Mouse (Mus musculus) CH12.LX (cell line): ENCODE measurements around the gene Selp. TPM values are rescaled to one million over a fixed set of nuclear protein-coding genes. Genes with fewer than 3 reads are reported as not detected.

ENCODE experiments used
- DNase-seq: peaks from one replicate; pipeline ENCODE4 v3.0.0-alpha.2; 2013; ENCODE audit errors: extremely low read depth
- H3K27ac ChIP-seq: 2 replicates; pipeline ENCODE4 v1.5.1; 2012; ENCODE audit warnings: low read depth, mild to moderate bottlenecking, control low read depth, moderate library complexity; ENCODE audit not compliant: insufficient read depth
- H3K27me3 ChIP-seq: replicated peaks from 2 replicates; pipeline ENCODE3; 2012; ENCODE audit warnings: inconsistent platforms
- H3K36me3 ChIP-seq, 2 experiments: replicated peaks in 1 of 2; 2 replicates each; pipeline versions ENCODE3 to v1.6.1; 2012; ENCODE audit warnings: inconsistent platforms in 1 of 2, low read length in 1 of 2, mild to moderate bottlenecking in 1 of 2, mixed read lengths in 1 of 2, moderate library complexity in 1 of 2; ENCODE audit not compliant: control insufficient read depth in 1 of 2, insufficient read depth in 1 of 2
- H3K4me1 ChIP-seq, 2 experiments: 2 replicates each; pipeline ENCODE4 v1.6.1; 2012; ENCODE audit warnings: inconsistent platforms in 1 of 2, moderate library complexity in 1 of 2; ENCODE audit not compliant: insufficient read depth in 2 of 2, control insufficient read depth in 1 of 2
- H3K4me2 ChIP-seq: 2 replicates; pipeline ENCODE4 v1.6.1; 2012; ENCODE audit warnings: low read depth, mild to moderate bottlenecking, control low read depth; ENCODE audit not compliant: poor library complexity, insufficient read depth, severe bottlenecking
- H3K4me3 ChIP-seq, 3 experiments: fragments of 150-350 bp in 1 of 3; sonication (generic) in 1 of 3; replicated peaks in 1 of 3; 2 replicates each; pipeline versions ENCODE3 to v1.5.1; 2011 to 2012; ENCODE audit warnings: low read depth in 2 of 3, low read length in 2 of 3, mild to moderate bottlenecking in 2 of 3, moderate library complexity in 2 of 3, control low read depth in 1 of 3, improper control_type of control experiment in 1 of 3, inconsistent platforms in 1 of 3, mixed read lengths in 1 of 3; ENCODE audit not compliant: poor library complexity in 1 of 3
- H3K79me2 ChIP-seq: replicated peaks from 2 replicates; pipeline ENCODE4 v1.6.1; 2012; ENCODE audit warnings: mild to moderate bottlenecking, moderate library complexity; ENCODE audit not compliant: control insufficient read depth, poor library complexity, insufficient read depth, severe bottlenecking; ENCODE audit errors: extremely low read depth
- H3K9ac ChIP-seq: 2 replicates; pipeline ENCODE4 v1.6.1; 2012; ENCODE audit warnings: low read depth, mild to moderate bottlenecking, control low read depth, moderate library complexity; ENCODE audit not compliant: insufficient read depth
- H3K9me3 ChIP-seq: replicated peaks from 2 replicates; pipeline ENCODE3; 2012; ENCODE audit warnings: low read length, inconsistent platforms, mixed read lengths
- CHD1 ChIP-seq: IDR thresholded peaks from 2 replicates; pipeline ENCODE4 v1.6.1; 2012; ENCODE audit warnings: low read depth, low read length, improper control_type of control experiment, inconsistent platforms
- EP300 ChIP-seq: IDR thresholded peaks from 2 replicates; pipeline ENCODE4 v1.6.1; 2011; ENCODE audit warnings: low read length, improper control_type of control experiment
- ETS1 ChIP-seq: conservative IDR thresholded peaks from 2 replicates; pipeline ENCODE4 v1.6.1; 2012; ENCODE audit warnings: low read depth, mild to moderate bottlenecking, inconsistent platforms, low read length, improper control_type of control experiment, moderate library complexity
- GABPA ChIP-seq: IDR thresholded peaks from 2 replicates; pipeline ENCODE4 v1.6.1; 2012; ENCODE audit warnings: low read depth, low read length, improper control_type of control experiment, inconsistent platforms; ENCODE audit not compliant: insufficient replicate concordance
- HCFC1 ChIP-seq: IDR thresholded peaks from 2 replicates; pipeline ENCODE4 v1.6.1; 2012; ENCODE audit warnings: low read depth, mild to moderate bottlenecking, inconsistent platforms, low read length, improper control_type of control experiment
- JUN ChIP-seq: IDR thresholded peaks from 2 replicates; pipeline ENCODE4 v1.6.1; 2011; ENCODE audit warnings: low read depth, mild to moderate bottlenecking, low read length, improper control_type of control experiment, moderate library complexity; ENCODE audit not compliant: insufficient read depth
- JUND ChIP-seq: conservative IDR thresholded peaks from 2 replicates; pipeline ENCODE4 v1.6.1; 2011; ENCODE audit warnings: low read depth, low read length, improper control_type of control experiment
- KAT2A ChIP-seq: IDR thresholded peaks from 2 replicates; pipeline ENCODE4 v1.6.1; 2012; ENCODE audit warnings: low read length, improper control_type of control experiment, inconsistent platforms; ENCODE audit not compliant: insufficient replicate concordance
- MAFK ChIP-seq: IDR thresholded peaks from 2 replicates; pipeline ENCODE4 v1.6.1; 2011; ENCODE audit warnings: low read length, improper control_type of control experiment; ENCODE audit not compliant: insufficient replicate concordance
- MAZ ChIP-seq: IDR thresholded peaks from 2 replicates; pipeline ENCODE4 v1.6.1; 2012; ENCODE audit warnings: low read depth, mild to moderate bottlenecking, inconsistent platforms, low read length, improper control_type of control experiment, moderate library complexity
- MEF2A ChIP-seq: IDR thresholded peaks from 2 replicates; pipeline ENCODE4 v1.6.1; 2014; ENCODE audit warnings: low read depth, mild to moderate bottlenecking, inconsistent platforms, low read length, improper control_type of control experiment, borderline replicate concordance
- RCOR1 ChIP-seq: conservative IDR thresholded peaks from 2 replicates; pipeline ENCODE4 v1.6.1; 2012; ENCODE audit warnings: low read depth, mild to moderate bottlenecking, inconsistent platforms, low read length, improper control_type of control experiment
- SIN3A ChIP-seq: IDR thresholded peaks from 2 replicates; pipeline ENCODE4 v1.6.1; 2012; ENCODE audit warnings: low read length, improper control_type of control experiment, inconsistent platforms
- TBP ChIP-seq: conservative IDR thresholded peaks from 2 replicates; pipeline ENCODE4 v1.6.1; 2011; ENCODE audit warnings: low read depth, low read length, improper control_type of control experiment
- TCF12 ChIP-seq: IDR thresholded peaks from 2 replicates; pipeline ENCODE4 v1.6.1; 2014; ENCODE audit warnings: low read depth, mild to moderate bottlenecking, inconsistent platforms, low read length, improper control_type of control experiment
- UBTF ChIP-seq: IDR thresholded peaks from 2 replicates; pipeline ENCODE4 v1.6.1; 2012; ENCODE audit warnings: low read depth, mild to moderate bottlenecking, inconsistent platforms, low read length, improper control_type of control experiment, moderate library complexity
- USF1 ChIP-seq: IDR thresholded peaks from 2 replicates; pipeline ENCODE4 v1.6.1; 2014; ENCODE audit warnings: low read depth, mild to moderate bottlenecking, inconsistent platforms, low read length, improper control_type of control experiment
- ZKSCAN1 ChIP-seq: IDR thresholded peaks from 2 replicates; pipeline ENCODE4 v1.6.1; 2012; ENCODE audit warnings: low read depth, inconsistent platforms, low read length, improper control_type of control experiment, borderline replicate concordance
- dilution Hi-C: fragments of 300-500 bp; cut with MboI; formaldehyde crosslinking; loops from 2 replicates; pipeline ENCODE4 v1.14.3; 2020; ENCODE audit warnings: low sequenced_read_pairs; ENCODE audit not compliant: extremely low pct_unique_long_range_greater_than_20kb, extremely low pct_ligation_motif_present
- in situ Hi-C: fragments of 300-500 bp; cut with MboI; formaldehyde crosslinking; loops from 3 replicates; pipeline ENCODE4 v1.14.3; 2019; ENCODE audit warnings: low sequenced_read_pairs, low pct_ligation_motif_present, low pct_unique_long_range_greater_than_20kb, mixed read lengths
- polyA plus RNA-seq: library from polyadenylated mRNA; unstranded; fragments of >175 nt; gene quantifications from 2 replicates; pipeline ENCODE4 v1.2.1, GENCODE M21; 2012; ENCODE audit warnings: low read depth; ENCODE audit not compliant: insufficient read length
- total RNA-seq, 2 experiments: library from RNA; depleted of rRNA; stranded (reverse); fragments of 300-350 nt in 1 of 2; fragments of >200 nt in 1 of 2; gene quantifications; 2 replicates each; pipeline ENCODE4 v1.2.3; 2012 to 2014

Selp gene
- total and polyA plus RNA-seq, 3 experiments: 0.21 to 0.43 TPM; not detected in 1

- Histone ChIP-seq H3K9ac (no peak overlapping the region), H3K79me2 (no peaks in the 10 kb centered on the region), H3K9me3 (no peaks in the 10 kb centered on the region), H3K4me2 (no peak overlapping the region)
- no peak for DNase-seq
- TF ChIP-seq HCFC1 (no peak), MAFK (no peak), GABPA (no peak), MEF2A (no peak), TBP (no peak), EP300 (no peak), CHD1 (no peak), KAT2A (no peak), ETS1 (no peak), JUN (no peak), ZKSCAN1 (no peak), USF1 (no peak), RCOR1 (no peak), SIN3A (no peak), TCF12 (no peak), UBTF (no peak)
- TF ChIP-seq, all 38 proteins: peak for 0
- H3K36me3 ChIP-seq: no peaks in the 10 kb centered on the region
- no peak overlapping the region for H3K4me3 ChIP-seq
- H3K27me3 ChIP-seq: no peaks in the 10 kb centered on the region
- no peak overlapping the region for H3K27ac ChIP-seq
- dilution Hi-C loops (no loop called here), in situ Hi-C loops (no loop called here)
- peaks cover 0 to 84% of the 10 kb centered on the region in 2 experiments; a peak in 2 of 4 replicates for H3K4me1 ChIP-seq
Measured at GRCm38 (mm10) chr1:164075416-164075815, 39.6 kb upstream of the Selp start.

- dilution Hi-C loops: no loop called here
- Histone ChIP-seq H3K9me3 (no peaks in the 10 kb centered on the region), H3K27ac (no peak overlapping the region), H3K4me2 (no peak overlapping the region), H3K27me3 (no peaks in the 10 kb centered on the region), H3K9ac (no peak overlapping the region), H3K4me3 (no peak overlapping the region), H3K4me1 (peaks cover 1 to 82% of the 10 kb centered on the region in 2 experiments; a peak in 3 of 4 replicates), H3K79me2 (no peaks in the 10 kb centered on the region), H3K36me3 (no peaks in the 10 kb centered on the region)
- in situ Hi-C loops: no loop called here
- peak; percentile 66 for DNase-seq
- TF ChIP-seq JUND: 0 out of 2 replicates have a peak, but pooled peaks have one; percentile 8
- TF ChIP-seq EP300: peak; percentile 70
- TF ChIP-seq MAZ: no peak
Measured at GRCm38 (mm10) chr1:164076441-164076840, 38.6 kb upstream of the Selp start.
